Mouse (Mus musculus) midbrain, postnatal 0 days (tissue): ENCODE results near the gene Exoc4. TPM values are rescaled to one million over a fixed set of nuclear protein-coding genes. Genes with fewer than 3 reads are reported as not detected.

Source experiments
- ATAC-seq: fragments of 200-750 bp; cut with Nextera tagmentation; 2 replicates; pipeline ENCODE4 v1.8.0; 2017; ENCODE audit warnings: moderate number of reproducible peaks, mild to moderate bottlenecking, moderate TSS enrichment, moderate library complexity; ENCODE audit not compliant: low FRiP score
- DNase-seq: peaks from one replicate; pipeline ENCODE4 v3.0.0-alpha.2; 2015; ENCODE audit warnings: low spot score
- H3K27ac ChIP-seq: fragments of 300-500 bp; sonication (generic); 2 replicates; pipeline ENCODE4 v1.5.1; 2014; ENCODE audit warnings: low read depth, mild to moderate bottlenecking, low read length, mixed read lengths
- H3K27me3 ChIP-seq: fragments of 300-500 bp; sonication (generic); 2 replicates; pipeline ENCODE4 v1.6.1; 2014; ENCODE audit warnings: low read length, control low read depth, mixed read lengths; ENCODE audit not compliant: insufficient read depth
- H3K36me3 ChIP-seq: fragments of 300-500 bp; sonication (generic); 2 replicates; pipeline ENCODE4 v1.6.1; 2014; ENCODE audit warnings: low read length, control low read depth, mixed read lengths; ENCODE audit not compliant: insufficient read depth
- H3K4me1 ChIP-seq: fragments of 300-500 bp; sonication (generic); 2 replicates; pipeline ENCODE4 v1.6.1; 2014; ENCODE audit warnings: mild to moderate bottlenecking, control low read depth, antibody characterized with exemption, low read length, mixed read lengths; ENCODE audit not compliant: insufficient read depth
- H3K4me2 ChIP-seq: fragments of 300-500 bp; sonication (generic); 2 replicates; pipeline ENCODE4 v1.6.1; 2014; ENCODE audit warnings: low read depth, mild to moderate bottlenecking, low read length, mixed read lengths; ENCODE audit not compliant: poor library complexity, severe bottlenecking
- H3K4me3 ChIP-seq: fragments of 300-500 bp; sonication (generic); 2 replicates; pipeline ENCODE4 v1.5.1; 2014; ENCODE audit warnings: low read depth, mild to moderate bottlenecking, low read length, moderate library complexity
- H3K9ac ChIP-seq: fragments of 300-500 bp; sonication (generic); replicated peaks from 2 replicates; pipeline ENCODE4 v1.6.1; 2014; ENCODE audit warnings: mild to moderate bottlenecking, low read length, moderate library complexity, mixed read lengths; ENCODE audit not compliant: poor library complexity, severe bottlenecking
- H3K9me3 ChIP-seq: fragments of 300-500 bp; sonication (generic); 2 replicates; pipeline ENCODE4 v1.6.1; 2016; ENCODE audit warnings: low read length, control low read depth
- CTCF ChIP-seq: IDR thresholded peaks from 2 replicates; pipeline ENCODE4 v1.5.1; 2016; ENCODE audit warnings: antibody characterized with exemption, mild to moderate bottlenecking
- WGBS: fragments of 180-500 bp; shearing (Covaris S2); extraction: QIAGEN DNeasy Blood & Tissue Kit; methylation state at CpG from one replicate; pipeline ENCODE4 v1.1.7; 2014; 5-methylcytosine and 5-hydroxymethylcytosine counted together
- polyA plus RNA-seq: library from polyadenylated mRNA; unstranded; fragments of >200 nt; fragmentation: Nextera tagmentation; extraction: Ambion mirVana; gene quantifications from 2 replicates; pipeline ENCODE4 v1.2.1, GENCODE M21; 2015
- total RNA-seq: library from RNA; depleted of rRNA; stranded (reverse); fragments of >200 nt; gene quantifications from 2 replicates; pipeline ENCODE4 v1.2.3, GENCODE M21; 2014

Gene Exoc4
- total and polyA plus RNA-seq, 2 experiments from 2014 or later, result 29.5 to 72.5 TPM

- no peak overlapping the region for H3K27ac ChIP-seq
- no peak for DNase-seq
- H3K9me3 ChIP-seq, result no peaks in the 10 kb centered on the region
- no peak overlapping the region for H3K4me2 ChIP-seq
- no peak overlapping the region for H3K9ac ChIP-seq
- no peak for ATAC-seq
- WGBS, result 61% methylated on average over 2 of the region's 2 CpGs
- no peak for TF ChIP-seq CTCF
- no peak overlapping the region for H3K4me3 ChIP-seq
- no peaks in the 10 kb centered on the region for H3K36me3 ChIP-seq
- H3K27me3 ChIP-seq, result no peaks in the 10 kb centered on the region
- no peaks in the 10 kb centered on the region; the same call in 1 of the 2 replicates for H3K4me1 ChIP-seq
Observed at GRCm38 (mm10) chr6:33732214-33732613, 483.3 kb downstream of the Exoc4 start.

- Histone ChIP-seq H3K27ac (no peak overlapping the region), H3K4me1 (no peaks in the 10 kb centered on the region; the same call in 1 of the 2 replicates), H3K36me3 (no peaks in the 10 kb centered on the region), H3K4me2 (no peak overlapping the region), H3K9me3 (no peaks in the 10 kb centered on the region), H3K9ac (no peak overlapping the region), H3K27me3 (no peaks in the 10 kb centered on the region), H3K4me3 (no peak overlapping the region)
- ATAC-seq (no peak), DNase-seq (no peak)
- TF ChIP-seq CTCF, result no peak
Observed at GRCm38 (mm10) chr6:33733602-33734001, 484.7 kb downstream of the Exoc4 start.

- no peak for TF ChIP-seq CTCF
- no peaks in the 10 kb centered on the region for H3K36me3 ChIP-seq
- H3K27me3 ChIP-seq, result no peaks in the 10 kb centered on the region
- H3K4me3 ChIP-seq, result no peak overlapping the region
- H3K27ac ChIP-seq, result no peak overlapping the region
- 73% methylated on average over 3 of the region's 3 CpGs for WGBS
- no peaks in the 10 kb centered on the region; the same call in 1 of the 2 replicates for H3K4me1 ChIP-seq
- H3K9me3 ChIP-seq, result no peaks in the 10 kb centered on the region
- ATAC-seq (no peak), DNase-seq (no peak)
- H3K9ac ChIP-seq, result no peak overlapping the region
- no peak overlapping the region for H3K4me2 ChIP-seq
Observed at GRCm38 (mm10) chr6:33734032-33734431, 485.1 kb downstream of the Exoc4 start.

GRCm38 (mm10) chr6:33738857-33739291, 490.0 kb downstream of the Exoc4 start:
- WGBS, result 16% methylated on average over 3 of the region's 3 CpGs
- Histone ChIP-seq H3K4me1 (no peaks in the 10 kb centered on the region; the same call in 1 of the 2 replicates), H3K9me3 (no peaks in the 10 kb centered on the region), H3K9ac (no peak overlapping the region), H3K27ac (no peak overlapping the region), H3K4me2 (no peak overlapping the region), H3K4me3 (no peak overlapping the region), H3K36me3 (no peaks in the 10 kb centered on the region), H3K27me3 (no peaks in the 10 kb centered on the region)
- DNase-seq (peak; percentile 33), ATAC-seq (no peak)
- no peak for TF ChIP-seq CTCF

- ATAC-seq (no peak; the same call in 1 of the 2 replicates), DNase-seq (peak; percentile 12)
- no peak overlapping the region for H3K9ac ChIP-seq
Observed at GRCm38 (mm10) chr6:33739304-33739703, 490.4 kb downstream of the Exoc4 start.

GRCm38 (mm10) chr6:33755976-33756375, 507.1 kb downstream of the Exoc4 start:
- ATAC-seq (no peak), DNase-seq (no peak)
- no peaks in the 10 kb centered on the region for H3K36me3 ChIP-seq
- H3K4me3 ChIP-seq, result no peak overlapping the region
- 87% methylated on average over 5 of the region's 5 CpGs for WGBS
- no peak for TF ChIP-seq CTCF
- no peak overlapping the region for H3K4me2 ChIP-seq
- no peaks in the 10 kb centered on the region for H3K27me3 ChIP-seq
- no peaks in the 10 kb centered on the region for H3K9me3 ChIP-seq
- no peaks in the 10 kb centered on the region for H3K4me1 ChIP-seq
- H3K9ac ChIP-seq, result no peak overlapping the region
- no peak overlapping the region for H3K27ac ChIP-seq

More at GRCm38 (mm10) chr6:33739304-33739703, 490.4 kb downstream of the Exoc4 start:
- H3K27me3 ChIP-seq, result no peaks in the 10 kb centered on the region
- H3K9me3 ChIP-seq, result no peaks in the 10 kb centered on the region
- WGBS, result 26% methylated on average over 4 of the region's 4 CpGs
- no peak for TF ChIP-seq CTCF
- H3K27ac ChIP-seq, result no peak overlapping the region
- H3K4me2 ChIP-seq, result no peak overlapping the region
- no peak overlapping the region for H3K4me3 ChIP-seq
- H3K36me3 ChIP-seq, result no peaks in the 10 kb centered on the region
- H3K4me1 ChIP-seq, result no peaks in the 10 kb centered on the region; the same call in 1 of the 2 replicates
